Mouse (Mus musculus): ENCODE data around the gene Nmt2.

Nmt2 gene

DNA sequence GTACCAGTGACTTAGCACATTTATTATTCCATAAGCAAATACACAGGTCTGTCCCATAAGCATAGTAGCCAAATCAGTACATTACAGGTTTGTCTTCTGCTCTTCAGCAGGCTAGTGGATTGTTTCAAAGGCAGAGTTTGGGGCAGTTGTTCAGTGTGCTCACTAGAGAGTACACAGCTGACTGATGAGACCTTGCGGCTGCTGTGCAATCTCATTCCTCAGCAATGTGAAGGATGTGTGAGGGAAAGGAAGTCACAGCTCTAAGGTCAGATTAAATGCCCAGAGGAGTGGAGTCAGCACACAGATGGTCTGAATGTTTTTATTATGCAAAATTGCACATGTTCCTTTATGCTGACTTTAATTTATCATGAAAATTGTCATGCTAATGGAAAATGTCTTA lies 42.5 kb downstream of the Nmt2 start:
- DNase-seq (ENCODE audit: extremely low spot score, low read depth, low spot score) = no peak

- no peak for DNase-seq (ENCODE audit: extremely low spot score, low read depth, low spot score)
Measured at GRCm38 (mm10) chr2:3327351-3327750, 43.3 kb downstream of the Nmt2 start.

DNA sequence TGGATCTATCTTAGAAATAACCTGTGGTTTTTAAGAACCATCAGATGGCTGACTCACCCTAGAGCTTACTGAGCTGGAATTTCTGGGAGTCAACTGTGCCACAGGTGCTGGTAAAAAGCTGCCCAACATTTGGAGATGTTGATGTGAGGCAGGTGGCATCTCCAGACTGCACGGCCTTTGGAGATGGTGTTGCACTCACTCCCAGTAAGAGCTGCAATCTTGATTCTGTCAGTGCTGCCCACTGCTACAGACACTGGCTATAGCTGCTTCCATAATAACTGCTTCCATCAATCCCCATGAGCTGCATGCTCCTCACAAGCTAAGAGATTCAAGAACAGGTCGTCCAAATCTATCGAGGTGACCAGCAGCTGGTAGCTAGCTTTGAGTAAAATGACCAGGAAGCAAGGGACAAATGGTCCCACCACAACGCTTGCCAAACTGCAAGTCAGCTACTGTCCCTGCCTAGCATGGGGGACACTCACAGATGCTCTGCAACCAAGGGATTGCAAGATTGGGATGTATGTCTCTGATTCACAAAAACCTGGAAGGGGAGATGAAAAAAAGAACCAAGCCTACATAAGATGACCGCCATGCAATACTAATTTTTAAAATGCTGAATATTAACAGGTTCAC lies 47.2 kb downstream of the Nmt2 start:
- DNase-seq (ENCODE audit: extremely low spot score, low read depth, low spot score) = no peak

- DNase-seq (ENCODE audit: extremely low spot score, low read depth, low spot score) = no peak
Measured at GRCm38 (mm10) chr2:3332056-3332455, 48.0 kb downstream of the Nmt2 start.

- peak; percentile 92 for DNase-seq (ENCODE audit: extremely low spot score, low read depth, low spot score)
Measured at GRCm38 (mm10) chr2:3332484-3333242, 48.7 kb downstream of the Nmt2 start, which contains the start of gene Rpp38. Gene Rpp38 (minus strand): TSS chr2:3332643.

GRCm38 (mm10) chr2:3333761-3334160 lies 49.7 kb downstream of the Nmt2 start:
- no peak for DNase-seq (ENCODE audit: extremely low spot score, low read depth, low spot score)

- no peak for DNase-seq (ENCODE audit: extremely low spot score, low read depth, low spot score)
Measured at GRCm38 (mm10) chr2:3335611-3336301, 51.7 kb downstream of the Nmt2 start, which contains the start of gene Acbd7. Gene Acbd7 (plus strand): TSS chr2:3336168.

DNA sequence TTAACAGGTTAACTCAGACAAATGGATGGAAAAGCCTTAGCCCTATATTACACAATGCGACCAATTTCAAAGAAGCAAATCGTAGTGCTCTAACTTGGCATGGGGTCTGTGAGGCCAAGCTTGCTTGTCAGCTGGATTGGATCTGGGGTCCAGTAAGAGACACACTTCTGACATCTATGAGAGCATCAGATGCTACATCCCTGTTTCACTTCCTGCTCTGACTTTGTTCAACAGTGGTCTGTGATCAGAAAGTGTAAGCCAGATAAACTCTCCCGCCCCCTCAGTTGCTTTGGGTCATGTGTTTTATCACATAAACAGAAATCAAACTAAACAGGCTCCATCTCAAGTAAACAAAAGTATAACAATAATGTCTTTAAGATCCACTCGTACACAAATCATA lies 64.4 kb downstream of the Nmt2 start:
- DNase-seq (ENCODE audit: extremely low spot score, low read depth, low spot score) = no peak

- no peak for DNase-seq (ENCODE audit: extremely low spot score, low read depth, low spot score)
Measured at GRCm38 (mm10) chr2:3348919-3349318, 64.9 kb downstream of the Nmt2 start.

GRCm38 (mm10) chr2:3353160-3353559 lies 69.1 kb downstream of the Nmt2 start:
- no peak for DNase-seq (ENCODE audit: extremely low spot score, low read depth, low spot score)

- DNase-seq (ENCODE audit: extremely low spot score, low read depth, low spot score) = no peak
Measured at GRCm38 (mm10) chr2:3355793-3356192, 71.8 kb downstream of the Nmt2 start.

DNA sequence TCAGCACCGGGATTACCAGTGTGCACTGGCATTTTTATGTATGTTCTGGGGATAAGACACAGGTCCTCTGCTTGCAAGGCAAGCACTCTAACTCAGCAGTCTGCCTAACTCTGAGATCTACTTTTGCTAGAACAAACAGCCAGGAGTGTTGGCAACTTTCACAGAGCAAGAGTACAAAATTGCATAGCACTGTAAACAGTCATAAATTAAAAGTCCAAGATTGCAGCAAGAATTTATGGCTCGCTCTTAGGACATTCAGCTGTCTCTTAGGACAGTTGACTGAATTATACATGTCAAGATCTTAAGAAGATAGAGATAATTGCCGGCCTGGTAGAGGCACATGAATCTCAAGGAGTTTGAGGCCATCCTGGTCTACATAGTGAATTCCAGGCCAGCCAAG lies 72.3 kb downstream of the Nmt2 start:
- no peak for DNase-seq (ENCODE audit: extremely low spot score, low read depth, low spot score)

DNA sequence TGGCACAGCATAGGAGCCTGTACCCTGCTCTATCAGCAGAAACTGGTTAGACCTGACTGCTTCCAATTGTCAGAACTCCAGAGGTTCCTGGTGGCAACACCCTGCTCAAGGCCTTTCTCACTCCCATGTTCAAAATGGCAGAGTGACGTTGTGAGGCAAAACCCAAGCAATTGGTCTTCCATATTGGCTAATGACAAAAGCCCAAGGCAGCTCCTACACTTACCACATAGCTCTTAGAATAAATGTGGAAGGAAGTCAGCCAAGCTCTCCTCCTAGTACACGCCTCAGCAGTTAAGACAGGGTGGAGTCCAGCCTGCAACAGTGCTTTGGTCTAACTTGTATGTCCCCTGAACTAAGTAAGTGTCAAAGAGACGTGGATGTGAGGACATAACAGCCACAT lies 73.9 kb downstream of the Nmt2 start:
- no peak for DNase-seq (ENCODE audit: extremely low spot score, low read depth, low spot score)

DNA sequence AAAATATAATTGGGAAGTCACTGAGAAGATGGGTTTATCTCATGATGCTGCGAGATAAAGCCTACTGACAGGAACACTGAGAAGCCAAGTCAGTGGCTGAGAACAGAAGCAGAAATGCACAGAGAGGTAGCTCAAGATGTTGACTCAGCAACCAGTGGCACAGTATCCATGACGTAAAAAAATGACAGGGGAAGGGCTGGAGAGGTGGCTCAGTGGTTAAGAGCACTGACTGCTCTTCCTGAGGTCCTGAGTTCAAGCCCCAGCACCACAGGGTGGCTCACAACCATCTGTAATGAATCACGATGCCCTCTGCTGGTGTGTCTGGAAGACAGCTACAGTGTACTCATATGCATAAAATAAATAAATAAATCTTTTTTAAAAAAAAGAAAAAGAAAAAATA lies 77.1 kb downstream of the Nmt2 start:
- no peak for DNase-seq (ENCODE audit: extremely low spot score, low read depth, low spot score)

DNA sequence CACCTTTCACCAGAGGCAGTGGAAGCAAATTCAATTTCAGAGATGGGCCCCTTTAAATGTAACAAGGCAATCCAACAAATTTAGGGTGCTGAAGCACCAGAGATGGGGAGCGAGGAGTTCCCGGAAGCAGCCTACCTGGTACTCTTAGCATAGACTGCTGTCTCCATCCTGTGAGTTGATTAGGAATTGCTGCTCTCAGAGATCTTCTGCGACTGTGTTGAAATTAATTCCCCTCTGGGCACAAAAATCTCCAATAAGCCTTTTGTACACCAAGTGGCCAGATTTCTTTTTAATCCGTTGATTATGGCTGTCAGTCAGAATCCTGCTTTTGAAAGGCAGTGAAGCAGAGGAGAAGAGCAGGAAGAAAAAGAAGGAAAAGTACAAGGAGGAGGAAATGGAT lies 81.1 kb downstream of the Nmt2 start:
- DNase-seq (ENCODE audit: extremely low spot score, low read depth, low spot score) = no peak

All from hindlimb bud, embryonic 11.5 days (tissue).